Mouse (Mus musculus) limb, embryonic 10.5 days (tissue): ENCODE measurements around the gene Thsd4. TPM values are rescaled to one million over a fixed set of nuclear protein-coding genes. Genes with fewer than 3 reads are reported as not detected.
A peak's percentile ranks its signal among the peaks of the same experiment; 100 is the strongest.

ENCODE experiments used
- DNase-seq: peaks from one replicate; pipeline ENCODE4 v3.0.0-alpha.2; 2017; ENCODE audit warnings: low spot score
- H3K27ac ChIP-seq: fragments of 300-500 bp; sonication (generic); 2 replicates; pipeline ENCODE4 v1.5.1; 2016; ENCODE audit warnings: mild to moderate bottlenecking
- H3K27me3 ChIP-seq: fragments of 300-500 bp; sonication (generic); 2 replicates; pipeline ENCODE4 v1.6.1; 2016; ENCODE audit warnings: low read depth, mild to moderate bottlenecking; ENCODE audit not compliant: poor library complexity, severe bottlenecking
- H3K36me3 ChIP-seq: fragments of 300-500 bp; sonication (generic); 2 replicates; pipeline ENCODE4 v1.6.1; 2016; ENCODE audit warnings: mild to moderate bottlenecking, moderate library complexity
- H3K4me1 ChIP-seq: fragments of 300-500 bp; sonication (generic); 2 replicates; pipeline ENCODE4 v1.6.1; 2016
- H3K4me3 ChIP-seq: fragments of 300-500 bp; sonication (generic); 2 replicates; pipeline ENCODE4 v1.5.1; 2016; ENCODE audit warnings: mild to moderate bottlenecking, moderate library complexity
- H3K9me3 ChIP-seq: fragments of 300-500 bp; sonication (generic); replicated peaks from 2 replicates; pipeline ENCODE4 v1.6.1; 2016; ENCODE audit warnings: mild to moderate bottlenecking
- WGBS: fragments of 180-500 bp; shearing (Covaris S2); methylation state at CpG from one replicate; pipeline ENCODE4 v1.1.7; 2016; 5-methylcytosine and 5-hydroxymethylcytosine counted together
- polyA plus RNA-seq: library from polyadenylated mRNA; unstranded; fragments of >200 nt; fragmentation: Nextera tagmentation; extraction: Ambion mirVana; gene quantifications from 2 replicates; pipeline ENCODE4 v1.2.1, GENCODE M21; 2016

The Thsd4 gene
- polyA plus RNA-seq, 1 experiment from 2014 or later = 11.8 TPM

DNA sequence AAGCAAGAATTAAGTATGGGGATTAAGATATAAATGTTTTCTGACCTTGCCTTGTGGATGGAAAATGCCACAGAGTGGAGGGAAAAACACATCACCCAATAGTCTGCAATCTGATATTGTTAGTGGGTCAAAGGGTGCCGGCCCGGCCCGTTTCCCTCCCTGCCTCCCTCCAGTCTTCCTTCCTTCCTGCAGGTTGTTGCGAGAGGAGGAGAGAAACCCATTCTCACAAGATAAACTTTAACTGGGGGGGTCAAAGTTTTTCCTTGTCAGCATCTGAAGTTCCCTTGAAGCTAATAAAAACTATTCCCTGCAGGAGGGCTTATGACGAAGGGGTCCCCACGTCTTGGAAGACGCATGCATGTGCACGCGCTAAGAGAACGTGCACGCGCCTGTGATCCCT lies 8.5 kb upstream of the Thsd4 start:
- H3K4me3 ChIP-seq = no peak overlapping the region
- peaks cover 12% of the 10 kb centered on the region for H3K4me1 ChIP-seq
- 90% methylated on average over 12 of the region's 12 CpGs for WGBS
- no peaks in the 10 kb centered on the region for H3K36me3 ChIP-seq
- H3K27me3 ChIP-seq = no peaks in the 10 kb centered on the region
- DNase-seq = no peak
- no peaks in the 10 kb centered on the region for H3K9me3 ChIP-seq
- H3K27ac ChIP-seq = no peak overlapping the region

DNA sequence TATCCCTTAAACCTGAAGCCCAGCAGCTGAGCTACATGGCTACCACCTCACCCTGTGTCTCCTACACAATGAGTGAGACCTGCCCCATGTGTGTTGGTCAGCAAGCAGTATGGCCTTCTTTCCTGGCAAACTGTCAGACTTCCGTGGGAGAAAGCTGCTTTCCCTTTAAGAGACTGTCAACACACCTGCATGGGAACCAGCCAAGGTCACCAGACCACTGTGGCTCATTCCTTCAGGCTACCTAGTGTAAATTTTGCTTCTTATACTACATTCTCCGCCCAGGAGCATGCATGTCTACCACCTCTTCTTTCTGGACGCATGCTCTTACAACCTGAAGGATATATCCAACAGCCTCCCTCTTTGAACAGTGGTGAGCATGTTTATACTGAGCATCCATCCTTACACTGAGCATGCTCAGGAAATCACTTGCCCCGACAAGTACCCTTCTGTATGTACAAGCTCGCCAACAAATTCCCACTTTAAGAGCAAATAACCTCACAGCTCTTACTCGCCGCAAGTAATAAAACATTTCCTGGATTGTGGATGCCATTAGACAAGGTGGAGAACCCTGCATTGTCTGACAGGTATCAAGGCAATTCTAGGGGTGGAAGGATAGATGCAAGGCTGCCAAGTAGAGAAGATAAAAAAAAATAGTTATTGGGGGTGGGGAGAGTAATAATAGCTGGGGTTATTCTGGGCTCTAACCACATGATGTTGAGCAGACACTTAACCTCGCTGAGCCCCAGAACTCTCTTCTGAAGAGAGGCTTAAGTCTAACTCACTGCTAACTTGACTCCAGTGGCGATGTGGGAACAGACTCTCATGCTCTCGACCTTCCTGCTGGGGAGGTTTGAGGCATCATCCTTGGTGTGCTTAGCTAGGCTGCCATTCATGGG lies 7.8 kb upstream of the Thsd4 start:
- 83% methylated on average over 10 of the region's 10 CpGs for WGBS
- H3K4me1 ChIP-seq = peaks cover 16% of the 10 kb centered on the region
- H3K36me3 ChIP-seq = no peaks in the 10 kb centered on the region
- H3K27ac ChIP-seq = no peak overlapping the region
- no peak for DNase-seq
- H3K9me3 ChIP-seq = no peaks in the 10 kb centered on the region
- H3K4me3 ChIP-seq = no peak overlapping the region
- H3K27me3 ChIP-seq = no peaks in the 10 kb centered on the region

DNA sequence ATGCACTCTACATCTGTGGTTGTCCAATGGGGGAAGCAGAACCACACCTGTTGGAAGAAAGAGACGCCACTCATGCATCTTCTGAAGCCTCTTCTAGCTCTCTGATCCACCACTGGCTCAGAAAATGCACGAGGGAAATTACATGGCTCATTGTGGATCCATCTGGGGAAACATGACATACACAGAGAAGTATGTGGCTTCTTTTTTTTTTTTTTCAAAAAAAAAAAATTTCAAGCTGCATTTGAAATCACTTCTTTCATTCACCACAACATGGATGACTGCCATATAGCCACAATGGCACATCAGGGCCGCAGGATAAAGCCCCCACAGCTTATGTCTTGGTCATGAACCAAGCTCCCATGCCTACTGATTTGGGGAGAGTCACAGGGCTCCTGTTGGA lies 6.4 kb upstream of the Thsd4 start:
- no peak for DNase-seq
- 90% methylated on average over 3 of the region's 3 CpGs for WGBS
- H3K27me3 ChIP-seq = no peaks in the 10 kb centered on the region
- no peaks in the 10 kb centered on the region for H3K36me3 ChIP-seq
- H3K9me3 ChIP-seq = no peaks in the 10 kb centered on the region
- H3K27ac ChIP-seq = no peak overlapping the region
- peaks cover 16% of the 10 kb centered on the region for H3K4me1 ChIP-seq
- no peak overlapping the region for H3K4me3 ChIP-seq

DNA sequence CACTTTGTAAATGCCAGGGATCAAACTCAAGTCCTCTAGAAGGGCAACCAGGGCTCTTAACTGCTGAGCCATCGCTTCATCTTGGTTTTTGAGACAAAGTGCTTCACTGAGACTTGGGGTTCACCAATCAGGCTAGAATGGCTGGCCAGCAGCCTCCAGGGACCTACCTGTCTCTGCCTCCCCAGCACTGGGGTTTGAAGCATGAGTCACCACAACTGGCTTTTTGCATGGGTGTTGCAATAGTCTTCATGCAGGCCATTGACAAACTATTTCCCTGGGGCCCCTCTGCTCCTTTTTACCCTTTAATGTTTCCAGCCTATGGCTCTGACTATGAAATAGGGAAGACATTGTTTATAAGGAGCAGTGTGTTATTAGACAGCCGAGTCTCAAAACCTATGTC lies 6.0 kb upstream of the Thsd4 start:
- H3K4me3 ChIP-seq = no peak overlapping the region
- H3K4me1 ChIP-seq = peaks cover 16% of the 10 kb centered on the region
- 94% methylated on average over 2 of the region's 2 CpGs for WGBS
- H3K27me3 ChIP-seq = peaks cover 1% of the 10 kb centered on the region; the same call in 1 of the 2 replicates
- no peaks in the 10 kb centered on the region for H3K9me3 ChIP-seq
- DNase-seq = no peak
- H3K36me3 ChIP-seq = no peaks in the 10 kb centered on the region
- no peak overlapping the region for H3K27ac ChIP-seq

DNA sequence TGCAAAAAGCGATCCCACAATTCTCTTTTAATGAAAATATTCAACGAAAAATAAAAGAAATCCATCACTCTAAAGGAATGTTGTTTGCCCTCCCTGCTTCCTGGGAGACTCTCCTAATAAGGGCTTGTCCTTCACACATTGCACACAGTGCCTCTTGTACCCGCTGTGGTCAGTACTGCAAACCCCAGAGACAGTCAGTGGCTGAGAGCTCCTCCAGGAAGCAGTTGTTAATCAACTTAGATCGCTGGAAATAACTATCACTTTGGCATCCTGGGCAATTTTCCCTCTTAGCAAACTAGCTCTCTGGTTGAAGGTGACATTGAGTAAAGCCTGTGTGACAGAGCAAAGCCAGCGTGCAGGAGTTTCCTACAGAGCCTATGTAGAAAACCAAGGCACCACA lies 5.2 kb upstream of the Thsd4 start:
- 70% methylated on average over 5 of the region's 5 CpGs for WGBS
- peaks cover 9% of the 10 kb centered on the region for H3K27me3 ChIP-seq
- no peaks in the 10 kb centered on the region for H3K9me3 ChIP-seq
- H3K27ac ChIP-seq = no peak overlapping the region
- no peak overlapping the region for H3K4me3 ChIP-seq
- DNase-seq = no peak
- peaks cover 24% of the 10 kb centered on the region for H3K4me1 ChIP-seq
- H3K36me3 ChIP-seq = no peaks in the 10 kb centered on the region

DNA sequence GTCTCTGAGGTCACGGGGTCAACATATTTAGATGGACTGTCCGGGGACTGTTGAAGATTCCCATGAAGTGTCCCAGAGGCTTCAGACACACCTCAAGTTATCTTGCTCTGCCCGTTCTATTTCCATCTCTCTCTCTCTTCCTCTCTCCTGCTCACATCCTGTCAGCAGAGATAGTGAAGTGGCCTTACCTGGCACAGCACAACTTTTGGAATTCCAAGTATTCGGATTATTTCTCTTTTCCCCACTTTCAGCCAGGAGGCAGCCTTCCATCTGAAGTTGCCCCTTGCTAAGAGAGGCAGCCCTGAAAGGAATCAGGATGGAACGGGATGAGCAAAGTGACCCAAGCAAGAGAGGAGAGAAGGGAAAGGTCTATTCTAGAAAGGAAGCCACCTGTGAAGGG lies 4.3 kb upstream of the Thsd4 start:
- H3K36me3 ChIP-seq = no peaks in the 10 kb centered on the region
- no peaks in the 10 kb centered on the region for H3K9me3 ChIP-seq
- H3K4me1 ChIP-seq = peaks cover 32% of the 10 kb centered on the region
- peaks cover 14% of the 10 kb centered on the region for H3K27me3 ChIP-seq
- 54% methylated on average over 5 of the region's 5 CpGs for WGBS
- no peak for DNase-seq
- no peak overlapping the region for H3K4me3 ChIP-seq
- H3K27ac ChIP-seq = no peak overlapping the region

DNA sequence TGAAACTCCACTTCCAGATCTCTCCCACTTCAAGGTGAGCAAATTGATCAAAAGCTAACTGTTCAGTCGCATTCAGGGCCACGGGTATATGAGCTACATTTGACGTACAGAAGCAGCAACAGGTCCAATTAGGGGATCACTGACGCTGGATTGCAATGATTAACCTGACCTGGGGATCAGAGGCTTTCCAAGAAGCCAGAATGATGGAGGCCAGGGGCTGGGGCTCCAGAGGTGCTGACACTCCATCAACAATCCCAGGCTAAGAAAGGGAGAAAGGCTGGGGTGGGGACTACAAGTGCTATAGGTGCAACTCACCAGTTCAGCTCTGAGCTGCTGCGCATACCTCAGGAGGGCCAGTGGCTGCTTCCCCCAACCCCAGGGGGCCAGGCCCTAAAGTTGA lies 703 bp downstream of the Thsd4 start:
- H3K27me3 ChIP-seq = peaks cover 52% of the 10 kb centered on the region
- no peak for DNase-seq

DNA sequence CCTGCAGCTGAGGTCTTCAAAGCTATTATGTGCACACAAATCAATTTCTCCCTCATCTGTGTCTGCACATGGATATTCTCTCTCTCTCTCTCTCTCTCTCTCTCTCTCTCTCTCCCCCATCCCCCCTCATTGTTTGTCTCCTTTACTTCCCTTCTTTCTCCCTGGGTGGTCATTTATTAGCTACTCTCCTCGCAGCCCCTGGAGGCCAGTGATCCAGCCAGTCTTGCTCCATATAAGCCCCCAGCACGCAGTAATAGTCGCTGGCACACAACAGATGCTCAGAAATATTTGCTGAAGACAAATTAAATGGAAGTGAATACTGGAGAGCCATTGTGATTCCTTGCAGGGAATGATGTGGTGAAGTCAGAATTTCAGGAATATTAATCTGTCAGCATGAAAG lies 2.2 kb downstream of the Thsd4 start:
- WGBS = 20% methylated on average over 3 of the region's 3 CpGs
- Histone ChIP-seq H3K27me3 (peaks cover 57% of the 10 kb centered on the region), H3K4me1 (peaks cover 66% of the 10 kb centered on the region), H3K9me3 (no peaks in the 10 kb centered on the region), H3K4me3 (no peak overlapping the region; the same call in 1 of the 2 replicates), H3K27ac (no peak overlapping the region), H3K36me3 (peaks cover 4% of the 10 kb centered on the region; the same call in 1 of the 2 replicates)
- DNase-seq = no peak

More for the DNA sequence above, 703 bp downstream of the Thsd4 start:
- Histone ChIP-seq H3K27ac (peak overlapping the region; percentile 87), H3K9me3 (no peaks in the 10 kb centered on the region), H3K4me3 (peak overlapping the region; percentile 71), H3K4me1 (peaks cover 78% of the 10 kb centered on the region), H3K36me3 (no peaks in the 10 kb centered on the region)
- 13% methylated on average over 5 of the region's 5 CpGs for WGBS

DNA sequence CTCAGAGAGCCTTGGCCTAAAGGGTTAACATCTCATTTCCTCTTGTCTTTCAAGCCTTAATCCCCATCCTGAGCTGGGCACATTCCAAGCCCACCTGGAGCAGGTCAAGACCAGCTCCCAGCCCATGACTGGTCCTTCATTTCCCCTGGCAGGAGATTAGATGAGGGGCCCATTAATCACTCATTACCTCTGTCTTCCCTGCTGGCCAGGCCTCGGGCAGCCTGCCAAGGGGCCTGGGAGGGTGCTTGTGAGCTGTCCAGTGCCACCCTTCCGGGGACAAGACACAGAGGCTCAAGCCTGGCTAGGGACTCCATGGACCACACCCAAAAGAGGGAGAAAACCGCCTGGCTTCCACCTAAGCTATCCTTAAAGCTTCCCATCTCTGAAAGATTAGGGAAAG lies 3.6 kb downstream of the Thsd4 start:
- no peak for DNase-seq
- peaks cover 61% of the 10 kb centered on the region for H3K27me3 ChIP-seq
- no peak overlapping the region for H3K27ac ChIP-seq
- peaks cover 74% of the 10 kb centered on the region for H3K4me1 ChIP-seq
- 22% methylated on average over 3 of the region's 3 CpGs for WGBS
- peaks cover 4% of the 10 kb centered on the region; the same call in 1 of the 2 replicates for H3K36me3 ChIP-seq
- no peak overlapping the region for H3K4me3 ChIP-seq
- no peaks in the 10 kb centered on the region for H3K9me3 ChIP-seq

DNA sequence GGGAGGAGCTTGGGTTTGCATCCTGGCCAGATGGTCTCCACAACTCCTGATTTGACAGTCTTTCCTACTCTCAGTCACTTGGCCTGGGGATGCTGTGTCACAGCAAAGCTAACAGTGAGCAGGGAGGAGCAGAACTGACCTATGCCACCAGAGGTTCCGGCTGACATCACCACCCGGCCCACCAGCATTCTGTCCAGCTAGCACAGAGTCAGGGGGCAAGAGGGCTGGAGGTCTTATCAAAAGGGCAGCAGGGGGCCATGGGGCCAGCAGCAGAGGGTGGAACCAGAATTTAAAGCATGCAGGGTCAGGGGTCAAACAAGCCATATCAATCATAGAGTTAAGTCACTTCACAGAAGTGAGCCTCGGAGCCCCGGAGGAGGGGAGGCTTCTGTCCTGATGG lies 4.7 kb downstream of the Thsd4 start:
- peaks cover 76% of the 10 kb centered on the region for H3K4me1 ChIP-seq
- DNase-seq = no peak
- 7% methylated on average over 4 of the region's 4 CpGs for WGBS
- no peak overlapping the region for H3K27ac ChIP-seq
- H3K27me3 ChIP-seq = peaks cover 53% of the 10 kb centered on the region
- no peaks in the 10 kb centered on the region for H3K9me3 ChIP-seq
- peaks cover 4% of the 10 kb centered on the region; the same call in 1 of the 2 replicates for H3K36me3 ChIP-seq
- H3K4me3 ChIP-seq = no peak overlapping the region

DNA sequence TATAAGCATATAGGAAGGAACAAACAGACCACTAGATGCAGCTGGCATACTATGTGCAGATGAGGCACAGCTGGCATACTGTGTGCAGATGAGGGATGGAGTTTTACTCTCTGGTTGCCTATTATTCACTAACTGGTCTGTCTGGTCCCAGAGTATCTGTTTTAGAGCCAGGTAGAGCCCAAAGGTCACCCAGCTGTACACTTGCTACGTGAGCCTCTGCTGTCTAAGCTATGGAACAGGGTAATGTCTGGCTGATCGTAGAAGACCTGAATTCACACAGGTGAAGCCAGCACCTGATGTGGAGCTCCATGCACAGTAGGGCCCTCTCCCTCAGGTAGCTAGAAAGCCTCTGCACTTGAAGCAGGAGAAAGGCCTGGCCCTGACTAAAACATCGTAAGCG lies 5.5 kb downstream of the Thsd4 start:
- peaks cover 49% of the 10 kb centered on the region for H3K27me3 ChIP-seq
- no peak overlapping the region for H3K4me3 ChIP-seq
- 80% methylated on average over 4 of the region's 4 CpGs for WGBS
- no peaks in the 10 kb centered on the region for H3K9me3 ChIP-seq
- H3K4me1 ChIP-seq = peaks cover 69% of the 10 kb centered on the region
- H3K36me3 ChIP-seq = peaks cover 4% of the 10 kb centered on the region; the same call in 1 of the 2 replicates
- DNase-seq = no peak
- H3K27ac ChIP-seq = no peak overlapping the region

DNA sequence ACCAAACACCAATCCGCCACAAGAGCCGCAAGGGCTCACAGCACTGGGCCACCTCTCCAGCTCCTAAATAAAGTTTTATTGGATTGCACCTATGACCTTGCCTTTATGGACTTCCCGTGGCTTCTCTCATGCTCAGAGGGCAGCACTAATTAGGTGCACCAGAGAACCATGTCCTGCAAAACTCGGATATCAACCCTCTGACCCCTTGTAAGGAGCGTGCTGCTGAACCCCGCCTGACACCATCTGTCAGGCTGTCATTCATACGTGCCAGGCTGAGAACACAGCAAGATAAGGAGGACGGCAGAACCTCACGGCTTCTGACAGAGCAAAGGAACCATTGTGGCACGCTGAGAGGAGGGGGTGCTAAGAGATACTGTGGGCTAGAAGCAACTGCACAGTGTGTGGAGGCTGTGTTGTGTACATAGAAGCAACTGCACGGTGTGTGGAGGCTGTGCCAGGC lies 8.5 kb downstream of the Thsd4 start:
- WGBS = 12% methylated on average over 11 of the region's 11 CpGs
- Histone ChIP-seq H3K27ac (no peak overlapping the region), H3K9me3 (no peaks in the 10 kb centered on the region), H3K27me3 (peaks cover 23% of the 10 kb centered on the region), H3K4me3 (no peak overlapping the region), H3K4me1 (peaks cover 46% of the 10 kb centered on the region), H3K36me3 (peaks cover 4% of the 10 kb centered on the region; the same call in 1 of the 2 replicates)
- DNase-seq = no peak

DNA sequence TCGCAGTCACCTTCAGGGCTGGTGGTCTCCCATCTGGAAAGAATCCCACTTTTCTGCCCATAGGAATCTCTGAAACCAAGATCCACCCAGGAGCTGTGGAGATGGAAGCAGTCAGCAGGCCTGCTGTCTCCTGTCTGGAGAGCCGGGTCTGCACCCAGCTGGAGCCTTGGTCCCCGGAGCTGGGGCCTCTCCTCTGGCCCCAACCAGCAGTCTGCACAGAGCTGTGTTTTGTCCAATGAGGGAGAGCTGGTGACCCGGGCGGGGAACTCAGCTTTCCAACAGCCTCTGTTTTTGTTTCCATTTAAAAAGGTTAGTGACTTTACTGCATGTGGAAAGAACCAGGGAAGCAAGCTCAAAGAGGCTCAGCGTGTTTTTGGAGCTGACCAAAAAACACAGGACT lies 11.0 kb downstream of the Thsd4 start:
- no peak for DNase-seq
- H3K4me3 ChIP-seq = no peak overlapping the region
- no peaks in the 10 kb centered on the region for H3K9me3 ChIP-seq
- H3K36me3 ChIP-seq = peaks cover 4% of the 10 kb centered on the region; the same call in 1 of the 2 replicates
- peaks cover 43% of the 10 kb centered on the region for H3K4me1 ChIP-seq
- no peak overlapping the region for H3K27ac ChIP-seq
- 59% methylated on average over 6 of the region's 6 CpGs for WGBS
- H3K27me3 ChIP-seq = peaks cover 13% of the 10 kb centered on the region
